Mouse (Mus musculus) c-Kit-positive CD71-negative TER-119-negative erythroid progenitor cells, embryonic 14.5 days (primary cell): ENCODE data around the gene Fgd6.
A peak's percentile ranks its signal among the peaks of the same experiment; 100 is the strongest.

Experiments
- DNase-seq: peaks from one replicate; pipeline ENCODE4 v3.0.0-alpha.2; 2013; ENCODE audit warnings: low read depth

The Fgd6 gene

DNA sequence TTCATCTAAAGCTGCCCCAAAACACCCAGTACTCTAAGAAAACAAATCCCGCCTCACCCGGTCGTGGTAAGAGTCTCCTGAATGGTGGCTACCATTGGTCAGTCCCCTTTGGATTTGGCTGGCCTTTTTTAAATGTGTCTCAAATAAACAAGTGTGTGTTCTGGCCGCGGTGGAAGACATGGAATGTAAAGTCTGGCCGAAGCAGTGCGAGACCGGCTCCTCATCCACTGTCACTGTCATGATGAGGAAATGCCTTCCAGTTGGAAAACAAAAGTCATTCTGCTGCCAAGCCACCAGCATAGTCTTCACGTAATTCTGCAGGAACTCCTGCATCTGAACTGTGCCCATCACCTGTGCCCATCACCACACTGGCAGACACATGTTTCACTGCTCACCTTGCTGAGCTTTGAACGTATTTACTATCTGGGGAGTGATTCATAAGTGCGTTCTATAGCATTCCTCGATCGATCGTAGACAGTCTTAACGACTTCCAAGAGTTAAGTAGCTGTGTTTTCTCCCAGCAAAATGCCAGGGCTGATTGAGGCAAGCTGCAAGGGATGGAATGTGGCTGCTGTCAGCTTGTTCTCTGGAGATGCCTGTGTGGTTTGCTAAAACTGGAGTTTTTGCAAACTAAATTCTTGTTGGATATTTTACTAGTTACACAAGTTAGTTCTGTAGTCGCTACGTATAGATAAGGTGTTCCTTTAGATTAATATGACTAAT, 60.1 kb downstream of the Fgd6 start:
- DNase-seq = no peak

DNA sequence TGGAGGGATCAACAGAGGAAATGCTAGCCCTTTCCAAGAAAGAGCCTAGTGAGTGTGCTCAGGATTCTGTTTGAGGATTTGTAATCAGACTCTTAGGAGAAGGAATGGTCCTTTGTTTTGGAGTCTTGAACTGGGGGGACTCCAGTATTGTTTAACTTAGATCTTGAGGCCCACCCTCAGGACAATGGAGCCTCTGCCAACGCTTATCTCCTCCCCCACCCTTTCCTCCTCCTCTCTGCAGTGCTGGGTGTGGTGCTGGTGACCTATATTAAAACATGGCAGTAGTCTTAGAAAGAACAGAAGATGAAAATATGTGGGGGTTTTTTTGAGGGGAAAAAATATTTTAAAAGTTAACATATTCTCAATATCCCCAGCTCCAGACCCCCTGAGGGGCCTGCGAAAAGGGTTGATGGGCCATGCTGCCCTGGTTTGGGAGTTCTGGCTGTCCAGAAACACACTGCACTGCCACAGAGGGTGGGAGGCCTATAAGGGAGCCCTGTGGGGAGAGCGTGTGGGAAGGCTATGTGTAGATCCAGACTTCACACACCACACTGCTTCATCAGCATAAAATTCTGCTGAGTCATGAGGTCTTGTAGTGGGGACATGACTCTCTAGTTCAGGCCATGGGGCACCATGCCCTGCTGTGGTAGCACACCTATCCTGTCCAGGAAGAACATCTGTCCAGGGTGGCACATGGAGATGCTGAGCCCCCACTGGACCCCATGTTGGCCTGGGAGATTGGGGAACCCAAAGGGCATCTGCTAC, 61.5 kb downstream of the Fgd6 start:
- DNase-seq = no peak

DNA sequence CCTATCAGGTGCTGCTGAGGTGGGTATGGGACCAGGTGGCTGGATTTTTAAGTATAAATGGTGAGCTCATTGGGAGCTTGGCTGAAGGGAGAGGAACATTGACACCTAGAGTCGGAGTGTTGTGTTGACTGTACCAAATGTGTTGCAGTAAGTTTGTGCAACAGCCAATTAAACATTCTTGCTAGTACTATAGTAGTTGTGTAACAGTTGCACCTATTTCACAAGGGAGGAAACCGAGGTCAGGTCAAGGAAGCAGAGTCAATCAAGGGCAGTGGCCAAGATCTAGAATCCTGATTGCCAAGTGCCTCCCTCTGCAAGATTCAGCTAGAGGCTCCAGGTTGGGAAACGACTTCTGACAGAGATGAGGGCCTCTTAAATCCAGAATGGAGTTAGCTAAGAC, 62.3 kb downstream of the Fgd6 start:
- DNase-seq = no peak

DNA sequence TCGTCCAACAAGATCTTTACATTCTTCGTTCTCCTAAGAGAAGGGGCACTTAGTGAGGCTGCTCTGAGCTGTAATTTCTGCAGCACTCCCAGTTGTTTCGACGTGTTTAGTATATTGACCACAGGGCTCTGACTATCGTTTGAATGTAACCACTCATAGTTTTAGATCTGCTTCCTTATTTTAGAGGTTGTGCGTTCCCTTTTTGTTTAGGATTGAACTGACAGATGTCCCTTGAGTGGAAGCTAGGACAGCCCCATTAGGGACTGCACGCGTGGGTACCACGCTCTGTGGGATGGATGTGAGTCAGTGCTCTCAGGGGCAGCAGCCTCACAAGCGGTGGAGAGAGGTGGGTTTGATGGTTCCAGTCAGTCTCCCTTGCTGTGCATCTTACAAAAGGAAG, 69.7 kb downstream of the Fgd6 start:
- no peak for DNase-seq

DNA sequence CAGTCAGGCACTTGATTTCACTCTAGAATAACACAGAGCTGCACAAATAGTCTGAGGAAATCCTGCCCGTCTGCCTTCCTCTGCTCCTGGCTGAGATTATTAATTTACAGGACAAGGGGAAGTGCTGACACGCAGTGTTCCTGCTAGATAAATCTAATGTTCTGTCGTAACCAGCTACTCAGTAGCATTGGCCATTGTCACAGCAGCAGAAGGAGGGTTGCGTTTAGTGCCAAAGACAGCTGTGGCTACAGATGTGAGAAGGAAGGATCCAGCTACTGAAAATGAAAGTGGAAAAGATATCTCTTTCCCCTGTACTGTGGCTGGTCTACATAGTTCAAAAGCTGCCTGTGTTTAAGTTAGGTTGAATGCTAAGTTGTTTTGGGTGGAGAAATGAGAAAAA, 71.4 kb downstream of the Fgd6 start:
- DNase-seq = no peak

DNA sequence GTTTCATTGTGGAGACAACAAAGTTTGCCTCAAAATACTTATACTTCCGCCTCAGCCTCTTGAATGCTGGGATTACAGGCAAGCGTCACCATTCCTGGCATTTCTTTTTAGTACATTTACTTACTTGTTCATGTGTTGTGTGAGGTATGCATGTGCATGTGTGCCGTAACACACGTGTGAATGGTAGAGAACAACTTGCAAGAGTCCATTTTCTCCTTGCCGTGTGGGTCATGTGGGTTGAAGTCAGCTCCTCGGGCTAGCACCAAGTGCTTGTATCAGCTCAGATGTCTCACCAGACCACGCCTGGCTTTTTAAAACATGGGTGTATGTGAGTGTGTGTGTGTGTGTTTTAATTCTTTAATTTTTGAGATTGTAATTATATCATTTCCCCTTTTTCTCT, 71.8 kb downstream of the Fgd6 start:
- no peak for DNase-seq

DNA sequence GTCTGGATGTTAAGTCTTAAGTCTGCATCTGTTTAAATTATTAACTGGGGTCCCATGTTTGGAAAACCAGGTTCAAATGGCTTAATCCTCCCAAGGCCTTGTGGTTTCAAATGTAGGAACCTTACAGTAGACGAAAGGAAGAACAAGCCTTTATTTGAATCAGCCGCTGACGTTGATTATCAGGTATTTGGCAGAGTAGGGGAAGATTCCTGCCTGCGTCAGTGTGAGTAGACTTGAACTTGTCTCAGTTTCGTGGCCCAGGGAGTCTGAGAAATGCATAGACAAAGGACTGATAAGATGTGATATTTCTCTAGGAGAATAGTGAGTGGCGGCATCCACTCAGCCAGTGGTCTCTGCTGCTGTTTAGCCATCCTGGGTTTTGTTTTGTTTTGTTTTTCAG, 73.0 kb downstream of the Fgd6 start:
- DNase-seq = no peak

DNA sequence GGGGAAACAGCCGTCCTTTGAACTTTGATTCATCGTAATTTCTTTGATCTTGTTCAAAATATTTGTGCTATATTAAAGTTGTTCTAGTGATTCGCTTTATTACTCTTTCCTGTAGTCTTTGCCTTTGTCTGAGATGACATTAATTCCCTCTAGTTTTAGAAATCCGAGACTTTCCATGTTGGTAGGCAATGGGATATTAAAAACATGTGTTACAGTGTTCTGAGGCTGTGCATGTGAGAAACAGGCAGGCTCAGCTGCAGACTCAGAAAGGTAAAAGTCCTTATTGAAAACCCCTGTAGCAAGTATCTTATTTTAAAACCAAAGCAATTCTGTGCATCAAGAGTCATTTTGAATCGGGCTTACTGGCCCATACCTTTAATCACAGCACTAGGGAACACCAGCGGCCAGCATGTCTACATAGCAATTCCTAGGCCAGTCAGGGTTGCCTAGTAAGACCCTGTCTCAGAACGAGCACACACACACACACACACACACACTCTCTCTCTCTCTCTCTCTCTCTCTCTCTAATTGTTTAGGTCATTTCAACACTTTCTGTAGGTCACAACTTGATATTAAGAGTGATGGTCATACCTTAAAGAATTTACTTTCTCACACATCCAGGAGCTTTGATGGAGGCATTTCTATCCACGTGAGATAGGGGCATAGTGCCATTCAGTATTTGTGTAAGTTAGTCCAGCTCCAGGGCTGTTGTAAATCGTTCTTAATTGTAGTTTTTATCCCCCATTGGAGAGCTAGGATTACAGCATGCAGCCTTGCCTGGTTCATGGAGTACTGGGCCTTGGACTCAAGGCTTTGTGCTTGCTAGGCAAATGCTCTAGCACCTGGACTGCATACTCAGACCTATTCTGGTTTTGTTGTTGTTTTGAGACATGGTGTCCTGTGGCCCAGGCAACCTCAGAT, 75.3 kb downstream of the Fgd6 start:
- no peak for DNase-seq

DNA sequence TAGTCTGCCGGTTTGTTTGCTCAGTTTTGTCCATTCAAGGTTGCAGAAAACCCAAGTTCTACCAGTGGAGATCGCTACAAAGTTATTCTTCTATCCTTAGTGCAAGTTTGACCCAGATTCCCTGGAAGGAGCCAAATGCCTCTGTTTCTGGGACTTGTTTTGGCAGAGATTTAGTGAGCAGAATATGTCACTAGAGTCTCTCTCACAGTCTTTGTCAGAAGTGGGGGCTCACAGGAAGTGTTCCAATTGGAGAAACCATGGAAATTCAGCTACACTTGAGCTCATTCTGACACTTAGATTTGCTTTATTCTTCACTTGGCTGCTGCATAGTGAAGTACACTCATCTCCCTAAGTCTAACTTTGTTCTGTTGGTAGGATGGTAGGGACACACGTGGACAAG, 76.4 kb downstream of the Fgd6 start:
- no peak for DNase-seq

DNA sequence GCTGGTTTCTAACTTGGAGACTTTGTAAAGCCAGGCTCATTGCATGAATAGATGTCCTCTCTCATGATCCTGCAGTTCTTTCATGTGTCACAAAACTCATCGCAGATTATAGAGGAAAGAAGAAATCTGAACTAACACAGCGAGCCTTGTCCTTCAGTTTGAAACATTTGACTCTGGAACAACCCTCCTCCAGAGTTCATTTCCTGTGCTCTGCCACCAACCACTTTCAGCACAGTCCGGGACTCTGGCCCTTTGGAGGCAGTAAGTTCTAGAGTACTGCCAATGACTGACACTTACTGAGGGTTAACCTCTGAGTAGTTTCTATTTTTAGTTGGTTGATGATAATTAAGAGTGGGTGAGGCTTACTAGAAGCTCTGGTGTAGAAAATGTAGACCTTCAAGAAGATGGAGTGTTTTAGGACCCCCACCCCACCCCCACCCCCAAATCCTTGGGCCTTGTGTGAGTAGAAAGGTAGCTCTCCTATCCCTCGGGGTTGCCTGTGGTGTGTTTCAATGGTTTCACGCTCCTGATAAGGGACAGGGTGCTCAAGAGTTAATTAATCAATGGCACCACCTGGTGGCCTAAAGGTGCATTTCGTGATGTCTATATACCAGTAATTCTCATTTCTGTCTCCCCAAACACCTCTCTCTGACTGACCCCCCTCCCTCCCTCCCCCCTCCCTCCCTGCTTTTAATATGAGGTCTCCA, 80.2 kb downstream of the Fgd6 start:
- DNase-seq = peak; percentile 80

DNA sequence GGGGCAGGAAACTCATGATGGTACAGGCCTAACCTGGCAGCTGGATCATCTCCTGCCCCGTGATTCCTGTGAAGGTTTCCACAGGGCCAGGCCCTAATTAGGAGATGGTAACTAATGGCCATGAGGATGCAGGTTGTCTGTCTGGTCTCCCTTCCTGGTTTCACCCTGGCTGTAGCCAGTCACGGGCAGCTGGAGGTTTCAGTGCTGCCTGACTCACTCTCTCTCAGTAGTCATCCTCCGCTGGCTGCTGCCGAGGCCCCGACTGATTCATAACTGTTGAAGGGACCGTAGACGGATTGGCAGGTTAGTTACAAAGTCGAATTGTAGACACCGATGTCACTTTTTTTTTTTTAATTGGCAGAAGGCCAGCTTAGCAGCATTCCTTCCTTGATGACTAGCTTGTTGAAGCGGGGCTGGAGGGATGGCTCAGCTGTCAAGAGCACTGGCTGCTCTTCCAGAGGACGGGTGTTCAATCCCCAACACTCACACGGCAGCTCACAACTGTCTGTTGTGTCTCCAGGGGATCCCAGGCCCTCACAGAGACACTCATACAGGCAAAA, 81.1 kb downstream of the Fgd6 start:
- DNase-seq = no peak

DNA sequence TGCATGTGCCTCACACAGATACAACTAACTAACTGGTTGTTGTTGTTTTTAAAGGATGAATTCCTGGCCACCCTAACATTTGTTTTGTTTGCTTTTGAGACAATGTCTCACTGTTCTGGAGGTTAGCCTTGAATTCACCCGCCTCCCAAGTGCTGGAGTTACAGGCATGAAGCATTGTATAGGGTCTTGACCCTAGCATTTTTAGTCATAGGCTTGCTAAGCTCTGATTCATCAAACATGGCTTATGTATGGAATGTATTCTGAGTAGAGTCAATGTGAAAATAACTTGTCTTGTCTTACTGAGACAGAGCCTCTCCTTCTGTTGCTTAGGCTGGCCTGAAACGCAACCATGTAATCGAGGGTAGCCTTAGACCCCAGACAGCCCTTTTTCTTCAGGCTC, 82.1 kb downstream of the Fgd6 start:
- no peak for DNase-seq

DNA sequence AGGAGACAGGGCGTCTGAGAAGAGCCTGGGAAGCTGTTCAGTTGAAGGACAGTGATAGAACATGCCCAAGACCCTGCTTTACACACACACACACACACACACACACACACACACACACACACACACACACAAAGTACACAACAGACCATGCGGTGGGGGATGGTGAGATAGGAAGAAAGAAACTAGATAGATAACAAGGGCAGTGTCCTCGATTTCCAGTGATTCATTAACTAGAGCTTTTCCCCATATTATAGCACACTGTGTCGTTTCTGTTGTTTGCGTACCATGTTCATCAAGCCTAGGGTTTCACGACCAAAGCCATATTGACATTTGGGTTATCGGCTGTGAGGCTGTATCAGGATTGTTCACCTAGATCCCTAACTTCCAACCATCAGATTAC, 83.2 kb downstream of the Fgd6 start:
- DNase-seq = no peak

DNA sequence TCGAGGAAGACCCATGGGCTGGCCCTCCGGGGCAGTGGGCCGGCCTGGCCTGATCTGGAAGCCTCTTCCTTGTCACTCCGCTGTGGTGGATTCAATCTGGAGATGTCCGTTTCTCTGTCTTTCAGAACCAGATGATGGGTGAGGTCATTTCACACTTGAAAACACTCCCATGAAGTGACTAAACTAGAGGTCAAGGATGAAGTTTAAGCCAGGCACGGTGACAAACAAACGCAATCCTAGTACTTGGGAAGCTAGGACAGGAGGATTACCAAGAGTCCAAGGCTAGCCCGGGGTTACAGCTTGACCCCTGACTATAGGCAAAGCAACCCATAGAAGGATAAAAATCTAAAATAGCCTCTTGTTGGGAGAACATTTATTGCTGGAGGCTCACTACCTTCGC, 84.9 kb downstream of the Fgd6 start:
- no peak for DNase-seq

DNA sequence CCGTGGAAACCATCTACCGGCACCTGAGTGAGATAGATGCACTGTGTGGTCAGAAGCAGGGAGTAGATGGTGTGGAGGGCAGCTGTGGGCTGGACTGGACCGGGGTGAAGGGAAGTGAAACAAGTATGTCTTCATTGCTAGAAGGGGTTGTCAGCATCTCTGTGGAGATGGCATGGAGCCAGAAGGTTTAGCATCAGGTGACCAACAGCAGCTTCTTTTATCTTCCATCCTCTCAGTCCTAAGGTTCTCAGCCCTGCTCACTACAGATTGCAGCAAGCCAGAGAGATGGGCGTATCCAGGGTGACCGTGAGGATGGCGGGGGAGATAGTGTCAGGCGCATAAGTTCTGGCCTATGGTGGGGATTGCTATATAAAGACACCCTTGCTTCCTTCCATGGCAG, 86.8 kb downstream of the Fgd6 start:
- no peak for DNase-seq

DNA sequence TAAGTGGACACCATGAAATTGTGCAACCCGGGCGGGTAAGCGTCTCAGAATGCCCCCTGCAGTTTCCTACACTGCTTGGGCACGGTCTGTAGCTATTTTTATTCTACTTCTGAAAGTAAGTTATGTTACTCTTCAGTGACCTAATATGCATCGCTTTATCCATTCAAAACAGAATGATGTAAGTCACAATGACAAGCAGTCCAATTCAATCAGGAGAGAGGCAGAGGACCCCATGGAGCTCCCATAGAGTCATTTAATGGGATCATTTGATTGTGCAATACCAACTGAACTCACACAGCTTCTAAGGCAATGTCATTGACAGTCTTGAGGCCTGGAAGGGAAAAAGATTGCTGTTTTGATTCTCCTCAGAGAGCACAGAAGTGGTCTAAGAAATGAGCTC, 87.8 kb downstream of the Fgd6 start:
- no peak for DNase-seq

DNA sequence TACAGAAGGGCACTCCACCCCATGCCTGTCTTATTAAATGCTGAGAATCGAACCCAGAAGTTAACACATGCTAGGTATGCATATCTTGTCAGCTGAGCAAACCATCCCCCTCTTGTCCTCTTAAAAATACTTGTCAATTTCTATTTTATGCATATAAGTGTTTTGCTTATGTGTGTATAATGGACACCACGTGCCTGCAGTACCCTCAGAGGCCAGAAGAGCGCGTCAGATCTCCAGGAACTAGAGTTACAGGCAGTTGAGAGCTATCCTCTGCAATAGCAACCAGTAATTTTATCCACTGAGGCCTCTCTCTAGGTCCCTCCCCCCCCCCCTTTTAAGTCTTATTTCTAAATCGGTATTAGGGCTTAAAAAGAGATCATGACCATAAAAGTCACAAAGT, 88.6 kb downstream of the Fgd6 start:
- DNase-seq = no peak

DNA sequence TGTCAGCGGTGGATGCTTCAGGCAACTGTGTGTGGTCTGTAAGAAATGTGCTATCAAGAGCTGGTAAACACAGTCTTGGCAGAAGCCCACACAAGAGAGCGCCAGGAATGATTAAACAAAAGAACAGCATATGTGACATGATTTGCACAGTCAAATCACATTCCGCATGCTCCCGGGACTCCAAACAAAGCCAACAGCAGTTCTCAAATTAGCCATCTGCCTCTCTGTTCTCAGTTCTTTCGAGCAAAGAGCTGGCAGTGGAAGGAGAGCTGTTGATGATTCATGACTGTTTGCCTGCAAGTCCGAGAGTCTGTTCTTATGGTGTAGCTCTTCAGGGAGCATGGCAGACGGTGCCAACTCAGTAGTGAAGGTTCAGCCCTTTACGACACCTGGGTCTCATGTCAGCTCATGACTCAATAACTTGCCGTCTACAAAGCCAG, 93.9 kb downstream of the Fgd6 start:
- DNase-seq = no peak

DNA sequence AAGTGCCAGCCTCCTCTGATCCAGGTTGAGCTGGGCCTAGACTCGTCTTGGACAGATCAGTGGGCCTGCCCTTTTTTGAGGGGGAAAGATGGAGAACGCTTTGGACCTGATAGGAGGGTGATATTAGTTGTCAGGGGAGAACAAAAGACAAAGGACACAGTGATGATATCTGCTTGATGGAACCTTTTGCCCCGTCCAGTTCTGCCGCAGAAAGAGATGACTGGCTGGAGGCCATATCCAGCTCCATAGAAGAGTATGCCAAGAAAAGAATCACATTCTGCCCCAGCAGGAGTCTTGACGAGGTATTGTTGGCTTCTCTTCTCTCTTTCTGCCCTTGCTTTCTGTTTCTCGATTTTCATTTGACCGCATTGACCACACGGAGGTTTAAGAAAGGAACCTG, 97.3 kb downstream of the Fgd6 start:
- DNase-seq = no peak

DNA sequence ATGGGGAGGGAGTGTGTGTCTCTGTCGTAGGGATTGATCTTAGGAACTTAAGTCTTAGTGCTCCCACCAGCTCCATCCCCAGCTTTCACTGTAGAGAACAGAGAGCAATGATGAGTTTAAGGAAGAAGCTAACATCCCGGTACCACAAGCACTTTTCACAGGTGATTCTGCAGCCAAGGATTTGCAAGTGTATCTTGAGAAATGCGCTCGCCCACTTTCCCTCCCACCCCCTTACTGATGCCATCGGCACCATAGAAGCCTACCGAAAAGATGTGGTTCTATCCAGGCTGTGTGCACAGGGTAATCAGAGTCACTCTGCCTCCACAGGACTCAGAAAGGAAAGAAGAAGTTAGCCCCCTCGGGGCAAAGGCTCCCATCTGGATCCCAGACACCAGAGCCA, 97.9 kb downstream of the Fgd6 start:
- no peak for DNase-seq

DNA sequence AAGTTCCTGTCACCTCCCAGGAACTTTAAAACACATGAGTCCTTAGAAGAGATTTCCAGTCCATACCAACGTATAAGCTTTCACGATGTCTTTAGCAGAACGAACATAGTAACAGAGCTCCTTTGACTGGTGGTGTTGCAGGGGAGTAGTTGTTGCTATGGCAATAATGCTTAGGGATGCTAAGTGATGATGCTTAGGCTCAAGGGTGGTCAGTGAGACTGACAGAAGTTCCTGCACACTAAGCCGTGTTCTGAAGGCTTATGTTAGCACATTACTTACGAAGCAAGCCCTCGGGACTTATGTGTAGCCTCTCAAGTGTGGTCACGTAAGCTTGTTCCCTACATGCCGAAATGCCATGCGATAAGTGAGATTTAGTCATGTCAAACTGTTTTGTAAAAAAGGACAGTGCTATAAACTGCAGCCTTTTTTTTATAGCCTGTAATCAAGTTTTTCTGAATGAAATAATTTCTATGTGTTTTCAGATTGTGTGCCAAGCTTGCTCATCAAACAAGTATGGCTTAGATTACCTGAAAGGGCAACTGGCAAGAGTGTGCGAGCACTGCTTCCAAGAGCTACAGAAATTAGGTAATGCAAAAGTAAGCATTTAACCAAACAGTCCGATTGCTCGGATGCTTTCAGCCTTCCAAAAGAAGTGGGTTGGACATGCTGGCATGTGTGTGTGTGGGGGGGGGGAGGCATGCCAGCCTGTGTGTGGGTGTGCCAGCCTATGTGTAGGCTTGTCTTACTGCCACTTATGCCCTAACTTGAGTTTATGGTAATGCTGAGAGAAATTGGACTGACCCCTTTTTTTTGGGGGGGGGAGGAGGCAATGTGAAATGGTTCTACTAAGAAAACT, 99.0 kb downstream of the Fgd6 start:
- DNase-seq = no peak
